Mouse (Mus musculus): ENCODE data around the gene Fam241a. TPM values are rescaled to one million over a fixed set of nuclear protein-coding genes. Genes with fewer than 3 reads are reported as not detected.

The Fam241a gene
- polyA plus RNA-seq, 1 experiment: not detected

DNA sequence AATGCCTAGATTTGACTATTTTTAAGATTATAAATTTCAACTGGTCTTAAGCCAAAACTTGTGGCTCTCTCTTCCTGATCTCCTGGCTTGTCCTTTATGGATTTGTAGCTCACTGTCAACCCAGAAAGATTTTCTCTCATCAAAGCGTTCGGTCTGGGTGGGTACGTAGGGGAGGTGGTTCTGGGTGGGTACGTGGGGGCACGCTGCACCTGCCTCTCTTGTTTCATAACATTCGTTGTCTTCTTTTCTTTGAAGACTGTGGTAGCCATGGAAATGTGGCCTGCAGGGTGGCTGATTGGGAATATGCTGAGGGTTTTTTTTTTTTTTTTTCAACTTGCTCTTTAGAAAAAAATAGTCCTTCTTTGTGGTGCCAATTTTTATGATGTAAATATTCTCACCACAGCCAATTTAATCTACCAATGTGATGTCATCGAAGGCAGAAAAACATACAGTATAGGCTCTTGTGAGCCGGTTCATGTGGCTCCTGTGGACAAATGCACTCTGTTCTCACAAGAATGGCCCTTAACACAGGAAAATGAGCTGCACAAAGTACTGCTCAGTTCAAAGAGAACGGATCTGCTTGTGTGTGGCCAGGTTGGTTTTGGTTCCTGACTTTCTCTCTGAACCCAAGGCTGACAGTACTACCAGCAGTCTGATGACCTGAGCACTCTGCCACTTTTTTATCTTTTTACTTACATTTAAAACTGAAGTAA is 27.9 kb downstream of the Fam241a start:
- Histone ChIP-seq H3K4me1 (ENCODE audit: control insufficient read depth, insufficient read depth, low read length) (no peaks in the 10 kb centered on the region), H3K4me3 (ENCODE audit: insufficient read depth, low read depth, low read length) (no peak overlapping the region), H3K27ac (ENCODE audit: insufficient read depth, low read depth, low read length) (no peak overlapping the region)
- TF ChIP-seq CTCF (IDR thresholded peaks at IDR 0.05; ENCODE audit: insufficient read depth, low read depth, low read length): no peak
- TF ChIP-seq POLR2A (IDR thresholded peaks at IDR 0.05; ENCODE audit: insufficient read depth, low read depth, low read length): no peak
- 56% methylated on average over 9 of the region's 9 CpGs for WGBS

DNA sequence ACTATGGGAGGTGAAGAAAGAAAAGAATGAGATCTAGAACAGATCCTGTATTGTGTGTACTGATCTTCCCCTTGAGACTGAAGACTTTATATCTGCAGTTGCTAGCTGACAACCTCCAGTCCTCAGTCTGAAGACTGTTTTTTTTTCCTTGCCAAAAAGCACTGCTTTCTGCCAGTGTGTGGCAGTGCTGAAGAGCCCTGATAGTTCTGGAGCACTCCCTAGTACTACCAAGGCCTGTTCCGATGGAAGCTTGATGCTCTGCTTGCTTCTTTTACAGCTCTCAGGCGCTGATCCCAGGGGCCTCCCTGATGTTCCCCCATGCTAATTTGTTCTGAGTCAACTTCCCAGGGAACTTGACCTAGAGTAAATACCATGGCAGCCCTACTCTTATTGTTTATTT is 31.9 kb downstream of the Fam241a start:
- H3K4me1 ChIP-seq (ENCODE audit: control insufficient read depth, insufficient read depth, low read length): no peaks in the 10 kb centered on the region
- TF ChIP-seq CTCF (IDR thresholded peaks at IDR 0.05; ENCODE audit: insufficient read depth, low read depth, low read length) (no peak), POLR2A (IDR thresholded peaks at IDR 0.05; ENCODE audit: insufficient read depth, low read depth, low read length) (no peak)
- H3K27ac ChIP-seq (ENCODE audit: insufficient read depth, low read depth, low read length): no peak overlapping the region
- no peak overlapping the region for H3K4me3 ChIP-seq (ENCODE audit: insufficient read depth, low read depth, low read length)
- WGBS: 47% methylated on average over 2 of the region's 2 CpGs

DNA sequence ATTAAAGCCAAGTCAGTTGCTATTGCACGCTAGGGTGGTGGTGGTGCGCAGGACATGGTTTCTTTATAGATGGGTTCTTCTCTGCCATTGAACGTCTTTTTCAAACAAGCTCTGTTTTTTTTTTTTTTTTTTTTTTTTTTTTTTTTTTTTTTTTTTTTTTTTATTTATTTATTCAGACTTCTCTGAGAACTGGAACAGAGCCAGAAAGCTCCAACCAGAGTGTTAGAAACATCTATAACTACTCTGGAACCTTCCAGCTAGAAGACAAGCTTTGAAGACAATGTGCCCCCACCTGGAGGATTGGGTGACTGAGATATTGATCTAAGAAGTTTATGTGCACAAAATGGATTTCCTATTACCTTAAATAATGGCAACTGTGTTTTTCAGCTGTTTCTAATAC is 32.6 kb downstream of the Fam241a start:
- H3K4me1 ChIP-seq (ENCODE audit: control insufficient read depth, insufficient read depth, low read length): no peaks in the 10 kb centered on the region
- 40% methylated on average over 3 of the region's 3 CpGs for WGBS
- H3K27ac ChIP-seq (ENCODE audit: insufficient read depth, low read depth, low read length): no peak overlapping the region
- TF ChIP-seq CTCF (IDR thresholded peaks at IDR 0.05; ENCODE audit: insufficient read depth, low read depth, low read length): no peak
- TF ChIP-seq POLR2A (IDR thresholded peaks at IDR 0.05; ENCODE audit: insufficient read depth, low read depth, low read length): no peak
- no peak overlapping the region for H3K4me3 ChIP-seq (ENCODE audit: insufficient read depth, low read depth, low read length)

DNA sequence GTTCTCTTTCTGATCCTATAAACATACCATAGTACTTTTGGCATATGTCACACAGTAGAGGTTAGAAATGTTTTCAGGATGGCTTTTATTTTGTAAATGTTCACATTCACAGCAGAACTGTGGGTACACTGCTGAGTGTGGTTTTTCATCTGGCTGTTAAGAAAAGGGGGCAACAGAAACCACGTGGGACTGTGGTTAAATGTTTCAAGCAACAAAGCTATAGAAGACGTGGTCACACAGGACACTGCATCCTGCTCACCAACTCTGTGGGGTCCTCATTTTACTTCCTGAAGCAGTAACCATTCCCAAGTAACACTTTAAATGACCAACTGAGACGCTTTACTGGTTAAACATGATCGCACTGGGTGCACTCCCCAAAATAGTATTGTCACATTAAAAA is 33.6 kb downstream of the Fam241a start:
- TF ChIP-seq POLR2A (IDR thresholded peaks at IDR 0.05; ENCODE audit: insufficient read depth, low read depth, low read length): no peak
- TF ChIP-seq CTCF (IDR thresholded peaks at IDR 0.05; ENCODE audit: insufficient read depth, low read depth, low read length): no peak
- 74% methylated on average over 4 of the region's 4 CpGs for WGBS
- Histone ChIP-seq H3K4me3 (ENCODE audit: insufficient read depth, low read depth, low read length) (no peak overlapping the region), H3K27ac (ENCODE audit: insufficient read depth, low read depth, low read length) (no peak overlapping the region), H3K4me1 (ENCODE audit: control insufficient read depth, insufficient read depth, low read length) (no peaks in the 10 kb centered on the region)

DNA sequence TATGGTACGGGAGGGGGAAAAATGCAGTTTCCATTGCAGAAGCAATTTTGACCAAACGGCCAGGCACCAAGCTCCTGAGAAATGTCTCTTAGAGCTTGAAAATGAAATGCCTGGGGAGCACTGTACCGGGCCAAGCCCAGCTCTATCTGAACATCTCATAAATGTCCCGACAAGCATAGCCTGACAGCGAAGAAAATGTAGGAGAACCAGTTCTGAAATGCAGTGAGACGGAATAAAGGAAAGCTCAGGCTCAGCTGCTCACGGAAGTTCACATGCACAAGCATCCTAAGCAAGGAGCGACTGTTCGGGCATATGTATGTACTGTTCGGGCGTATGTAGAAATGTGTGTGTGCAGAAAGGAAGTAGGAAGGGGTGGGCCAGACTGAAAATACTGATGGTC is 34.8 kb downstream of the Fam241a start:
- TF ChIP-seq POLR2A (IDR thresholded peaks at IDR 0.05; ENCODE audit: insufficient read depth, low read depth, low read length) (no peak), CTCF (IDR thresholded peaks at IDR 0.05; ENCODE audit: insufficient read depth, low read depth, low read length) (no peak)
- H3K4me3 ChIP-seq (ENCODE audit: insufficient read depth, low read depth, low read length): no peak overlapping the region
- no peak overlapping the region for H3K27ac ChIP-seq (ENCODE audit: insufficient read depth, low read depth, low read length)
- 92% methylated on average over 11 of the region's 11 CpGs for WGBS
- H3K4me1 ChIP-seq (ENCODE audit: control insufficient read depth, insufficient read depth, low read length): no peaks in the 10 kb centered on the region

DNA sequence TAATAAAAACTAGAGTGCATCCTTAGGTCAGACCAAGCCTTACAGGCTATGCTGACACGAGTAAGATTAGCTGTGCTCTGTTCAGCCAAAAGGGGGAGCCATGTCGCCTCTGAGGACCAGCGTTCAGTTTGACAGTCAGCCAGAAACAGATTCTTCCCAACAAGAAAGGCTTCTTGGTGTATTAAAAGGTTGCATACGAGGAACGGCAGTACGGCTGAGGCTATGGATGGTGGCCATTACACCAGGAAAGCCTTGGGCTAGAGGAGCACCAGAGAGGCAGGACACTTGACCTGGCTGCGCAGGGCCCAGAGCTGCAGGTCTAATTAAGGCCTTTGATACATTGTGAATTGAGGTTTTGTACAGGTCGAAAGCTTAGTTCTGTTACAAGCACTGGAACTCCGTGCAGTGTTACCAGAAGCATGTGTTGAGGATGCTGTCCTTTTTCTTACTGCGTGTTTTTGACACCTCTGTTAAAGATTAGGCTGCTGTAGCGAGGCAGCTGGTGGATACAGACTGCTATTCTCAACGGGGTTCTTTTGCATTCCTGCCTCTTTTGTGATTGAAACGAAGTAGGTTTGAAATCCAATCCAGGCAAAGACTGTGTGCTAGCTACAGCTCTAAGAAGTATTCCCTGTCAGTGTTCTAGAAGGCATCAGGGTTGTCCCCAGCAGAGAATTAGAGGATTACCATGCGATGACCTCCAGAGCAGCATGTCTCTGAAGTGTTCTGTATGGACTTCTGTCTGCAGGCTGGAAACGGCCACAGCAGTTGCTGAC is 42.5 kb downstream of the Fam241a start:
- 0 out of 2 replicates have a peak, but pooled peaks have one; percentile 29 for TF ChIP-seq CTCF (IDR thresholded peaks at IDR 0.05; ENCODE audit: insufficient read depth, low read depth, low read length)
- no peak for TF ChIP-seq POLR2A (IDR thresholded peaks at IDR 0.05; ENCODE audit: insufficient read depth, low read depth, low read length)
- Histone ChIP-seq H3K4me1 (ENCODE audit: control insufficient read depth, insufficient read depth, low read length) (no peaks in the 10 kb centered on the region), H3K27ac (ENCODE audit: insufficient read depth, low read depth, low read length) (no peak overlapping the region), H3K4me3 (ENCODE audit: insufficient read depth, low read depth, low read length) (no peak overlapping the region)
- 29% methylated on average over 15 of the region's 15 CpGs for WGBS

DNA sequence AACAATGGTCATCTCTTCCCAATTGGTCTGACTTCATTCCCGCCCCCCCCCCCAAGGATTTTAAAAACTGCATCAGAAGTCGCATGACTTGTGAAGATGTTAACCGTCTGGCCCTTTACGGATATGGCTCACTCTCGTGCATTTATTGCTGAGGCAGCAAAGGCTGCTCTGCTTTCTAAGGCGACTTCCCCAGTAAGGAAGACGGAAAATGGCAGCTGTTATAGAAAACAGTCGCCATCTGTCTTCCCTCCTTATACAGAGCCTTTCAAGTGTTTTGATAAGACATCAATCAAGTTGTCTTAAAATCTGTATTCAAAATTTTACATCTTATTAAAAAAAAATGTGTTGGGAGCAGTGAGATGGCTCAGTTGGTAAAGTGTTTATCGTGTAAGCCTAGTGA is 43.4 kb downstream of the Fam241a start:
- 85% methylated on average over 9 of the region's 9 CpGs for WGBS
- no peak overlapping the region for H3K4me3 ChIP-seq (ENCODE audit: insufficient read depth, low read depth, low read length)
- TF ChIP-seq POLR2A (IDR thresholded peaks at IDR 0.05; ENCODE audit: insufficient read depth, low read depth, low read length): no peak
- no peak for TF ChIP-seq CTCF (IDR thresholded peaks at IDR 0.05; ENCODE audit: insufficient read depth, low read depth, low read length)
- H3K4me1 ChIP-seq (ENCODE audit: control insufficient read depth, insufficient read depth, low read length): no peaks in the 10 kb centered on the region
- H3K27ac ChIP-seq (ENCODE audit: insufficient read depth, low read depth, low read length): no peak overlapping the region

DNA sequence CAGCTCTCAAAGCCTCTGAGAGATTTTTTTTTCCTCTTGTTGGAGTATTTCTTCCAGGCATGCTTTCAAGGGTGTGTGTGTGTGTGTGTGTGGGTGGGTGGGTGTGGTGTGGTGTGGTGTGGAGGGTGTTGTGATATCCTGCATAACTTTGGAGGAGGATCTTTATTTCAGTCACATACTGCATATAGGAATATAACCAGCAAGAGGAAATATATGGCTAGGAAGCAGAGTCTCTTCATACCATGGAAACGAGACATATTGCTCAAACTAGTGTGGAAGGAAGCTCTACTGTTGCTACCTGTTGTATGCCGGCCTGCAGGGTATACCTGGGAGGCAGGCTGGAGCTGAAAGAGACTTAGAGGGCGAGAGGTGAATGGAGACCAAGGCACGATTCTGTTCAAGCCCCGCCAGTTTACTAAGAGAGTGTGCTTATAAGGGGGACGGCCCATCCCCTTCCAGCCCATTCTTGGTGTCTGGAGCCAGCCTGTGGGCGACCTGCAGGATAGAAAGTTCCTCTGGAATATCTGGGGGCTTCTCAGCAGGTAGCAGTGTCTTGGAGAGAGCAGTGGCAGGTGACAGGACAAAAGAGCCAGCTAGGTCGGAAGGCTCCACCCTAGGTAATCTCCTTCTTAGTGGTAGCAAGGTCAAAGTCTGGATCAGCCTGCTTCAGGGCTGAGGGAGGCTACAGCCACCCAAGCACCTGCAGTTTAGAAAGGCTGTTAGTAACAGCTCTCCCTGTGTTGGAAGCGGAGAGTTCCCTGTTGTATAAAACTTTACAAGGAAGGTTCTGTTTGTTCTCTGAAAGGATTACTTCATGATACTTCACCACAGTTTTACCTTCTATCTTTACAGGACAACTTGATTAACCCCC is 45.1 kb downstream of the Fam241a start:
- TF ChIP-seq POLR2A (IDR thresholded peaks at IDR 0.05; ENCODE audit: insufficient read depth, low read depth, low read length): no peak
- TF ChIP-seq CTCF (IDR thresholded peaks at IDR 0.05; ENCODE audit: insufficient read depth, low read depth, low read length): no peak
- 75% methylated on average over 9 of the region's 9 CpGs for WGBS
- no peak overlapping the region for H3K4me3 ChIP-seq (ENCODE audit: insufficient read depth, low read depth, low read length)

More for the DNA sequence above, 45.1 kb downstream of the Fam241a start:
- Histone ChIP-seq H3K27ac (ENCODE audit: insufficient read depth, low read depth, low read length) (no peak overlapping the region), H3K4me1 (ENCODE audit: control insufficient read depth, insufficient read depth, low read length) (no peaks in the 10 kb centered on the region)

Measured in olfactory bulb, adult 2 months (tissue).